Mouse (Mus musculus): ENCODE data around the gene Pqlc2. TPM values are rescaled to one million over a fixed set of nuclear protein-coding genes. Genes with fewer than 3 reads are reported as not detected.

Gene Pqlc2
- polyA plus RNA-seq, 1 experiment from 2014 or later = 17.4 TPM

DNA sequence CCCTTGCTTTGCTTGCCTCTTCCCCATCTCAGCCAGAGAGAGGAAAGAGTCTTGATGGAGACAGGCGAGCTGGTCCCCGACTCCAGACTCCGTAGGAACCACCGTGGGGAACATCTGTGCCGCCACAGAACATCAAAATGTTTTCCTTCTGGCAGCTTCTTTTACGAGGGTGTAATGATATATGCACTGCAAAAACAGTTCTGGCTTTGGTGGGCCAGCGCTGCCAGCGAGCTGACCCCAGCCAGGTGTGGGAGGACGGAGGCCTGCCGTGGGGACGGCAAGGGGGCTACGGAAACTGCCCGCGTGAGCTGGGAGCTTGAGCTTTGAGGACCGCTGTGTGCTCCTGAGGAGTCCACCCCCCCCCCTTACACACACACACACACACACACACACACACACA, 25.6 kb downstream of the Pqlc2 start:
- H3K9me3 ChIP-seq (ENCODE audit: low read length) = no peaks in the 10 kb centered on the region
- peaks cover 42% of the 10 kb centered on the region for H3K36me3 ChIP-seq (ENCODE audit: insufficient read depth, low read length)
- no peak for ATAC-seq
- WGBS = 77% methylated on average over 15 of the region's 15 CpGs
- H3K27ac ChIP-seq (ENCODE audit: low read length) = no peak overlapping the region
- 0 out of 2 replicates have a peak, but pooled peaks cover 3% of the 10 kb centered on the region for H3K4me1 ChIP-seq (ENCODE audit: insufficient read depth, low read depth, low read length)
- no peaks in the 10 kb centered on the region for H3K27me3 ChIP-seq (replicated peaks; ENCODE audit: insufficient read depth, low read length)
- H3K4me2 ChIP-seq (replicated peaks; ENCODE audit: low read depth, low read length) = no peak overlapping the region
- TF ChIP-seq EP300 (IDR thresholded peaks at IDR 0.05) = no peak
- no peak for TF ChIP-seq CTCF (IDR thresholded peaks at IDR 0.05)
- H3K4me3 ChIP-seq (ENCODE audit: low read depth, low read length) = no peak overlapping the region
- no peak overlapping the region for H3K9ac ChIP-seq (replicated peaks; ENCODE audit: low read depth)
- no peak for DNase-seq (ENCODE audit: low spot score)

- H3K4me2 ChIP-seq (replicated peaks; ENCODE audit: low read depth, low read length) = no peak overlapping the region
- WGBS = 53% methylated on average over 6 of the region's 6 CpGs
- no peaks in the 10 kb centered on the region for H3K9me3 ChIP-seq (ENCODE audit: low read length)
- H3K9ac ChIP-seq (replicated peaks; ENCODE audit: low read depth) = no peak overlapping the region
- peaks cover 32% of the 10 kb centered on the region for H3K36me3 ChIP-seq (ENCODE audit: insufficient read depth, low read length)
- no peaks in the 10 kb centered on the region for H3K27me3 ChIP-seq (replicated peaks; ENCODE audit: insufficient read depth, low read length)
- 0 out of 2 replicates have a peak, but pooled peaks cover 3% of the 10 kb centered on the region for H3K4me1 ChIP-seq (ENCODE audit: insufficient read depth, low read depth, low read length)
- TF ChIP-seq CTCF (IDR thresholded peaks at IDR 0.05) (no peak), EP300 (IDR thresholded peaks at IDR 0.05) (no peak)
- DNase-seq (ENCODE audit: low spot score) (no peak), ATAC-seq (no peak)
- H3K4me3 ChIP-seq (ENCODE audit: low read depth, low read length) = no peak overlapping the region
- H3K27ac ChIP-seq (ENCODE audit: low read length) = no peak overlapping the region
These were observed 27.5 kb downstream of the Pqlc2 start for GRCm38 (mm10) chr4:139282955-139283417.

- Histone ChIP-seq H3K27ac (ENCODE audit: low read length) (no peak overlapping the region), H3K36me3 (ENCODE audit: insufficient read depth, low read length) (peaks cover 28% of the 10 kb centered on the region), H3K4me3 (ENCODE audit: low read depth, low read length) (no peak overlapping the region), H3K9ac (replicated peaks; ENCODE audit: low read depth) (no peak overlapping the region), H3K4me1 (ENCODE audit: insufficient read depth, low read depth, low read length) (no peaks in the 10 kb centered on the region), H3K4me2 (replicated peaks; ENCODE audit: low read depth, low read length) (no peak overlapping the region), H3K9me3 (ENCODE audit: low read length) (no peaks in the 10 kb centered on the region), H3K27me3 (replicated peaks; ENCODE audit: insufficient read depth, low read length) (no peaks in the 10 kb centered on the region)
- no peak for DNase-seq (ENCODE audit: low spot score)
- TF ChIP-seq EP300 (IDR thresholded peaks at IDR 0.05) = no peak
- TF ChIP-seq CTCF (IDR thresholded peaks at IDR 0.05) = no peak
- WGBS = 83% methylated on average over 16 of the region's 16 CpGs
- no peak for ATAC-seq
These were observed 28.6 kb downstream of the Pqlc2 start for GRCm38 (mm10) chr4:139281791-139282345.

GRCm38 (mm10) chr4:139280530-139280929, 30.0 kb downstream of the Pqlc2 start:
- Histone ChIP-seq H3K4me3 (ENCODE audit: low read depth, low read length) (no peak overlapping the region), H3K9ac (replicated peaks; ENCODE audit: low read depth) (no peak overlapping the region), H3K36me3 (ENCODE audit: insufficient read depth, low read length) (peaks cover 26% of the 10 kb centered on the region), H3K9me3 (ENCODE audit: low read length) (no peaks in the 10 kb centered on the region), H3K4me1 (ENCODE audit: insufficient read depth, low read depth, low read length) (no peaks in the 10 kb centered on the region), H3K4me2 (replicated peaks; ENCODE audit: low read depth, low read length) (no peak overlapping the region), H3K27me3 (replicated peaks; ENCODE audit: insufficient read depth, low read length) (no peaks in the 10 kb centered on the region), H3K27ac (ENCODE audit: low read length) (no peak overlapping the region)
- 88% methylated on average over 12 of the region's 12 CpGs for WGBS
- DNase-seq (ENCODE audit: low spot score) (no peak), ATAC-seq (no peak)
- TF ChIP-seq CTCF (IDR thresholded peaks at IDR 0.05) (no peak), EP300 (IDR thresholded peaks at IDR 0.05) (no peak)

- ATAC-seq (no peak), DNase-seq (ENCODE audit: low spot score) (no peak)
- Histone ChIP-seq H3K4me1 (ENCODE audit: insufficient read depth, low read depth, low read length) (no peaks in the 10 kb centered on the region), H3K4me3 (ENCODE audit: low read depth, low read length) (no peak overlapping the region), H3K36me3 (ENCODE audit: insufficient read depth, low read length) (peaks cover under 1% of the 10 kb centered on the region; the same call in 1 of the 2 replicates), H3K9me3 (ENCODE audit: low read length) (no peaks in the 10 kb centered on the region), H3K27me3 (replicated peaks; ENCODE audit: insufficient read depth, low read length) (no peaks in the 10 kb centered on the region), H3K27ac (ENCODE audit: low read length) (no peak overlapping the region), H3K9ac (replicated peaks; ENCODE audit: low read depth) (no peak overlapping the region), H3K4me2 (replicated peaks; ENCODE audit: low read depth, low read length) (no peak overlapping the region)
- 82% methylated on average over 7 of the region's 7 CpGs for WGBS
- TF ChIP-seq CTCF (IDR thresholded peaks at IDR 0.05) = no peak
- TF ChIP-seq EP300 (IDR thresholded peaks at IDR 0.05) = no peak
These were observed 34.1 kb downstream of the Pqlc2 start for GRCm38 (mm10) chr4:139276411-139276810.

DNA sequence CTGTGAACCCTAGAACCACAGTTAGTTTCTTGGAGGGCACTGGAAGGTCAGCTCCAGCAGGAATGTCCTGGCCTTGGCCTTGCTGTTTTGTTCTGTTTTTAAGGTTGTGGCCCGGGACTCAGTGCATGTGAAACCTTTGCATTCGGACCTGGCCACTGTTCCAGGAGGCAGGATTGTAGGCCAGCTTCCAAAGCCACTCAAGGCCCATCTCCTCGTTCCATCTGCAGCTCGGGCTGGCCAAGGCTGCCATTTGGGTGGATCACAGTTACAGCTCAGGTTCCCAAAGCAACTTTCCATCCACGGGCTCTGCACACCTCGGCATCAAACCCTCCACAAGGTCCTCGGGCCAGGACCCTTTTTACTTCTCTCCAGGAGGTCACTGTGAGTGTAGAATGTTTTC, 35.9 kb downstream of the Pqlc2 start:
- H3K9ac ChIP-seq (replicated peaks; ENCODE audit: low read depth) = no peak overlapping the region
- H3K27ac ChIP-seq (ENCODE audit: low read length) = no peak overlapping the region
- H3K4me3 ChIP-seq (ENCODE audit: low read depth, low read length) = no peak overlapping the region
- ATAC-seq = no peak
- no peaks in the 10 kb centered on the region for H3K4me1 ChIP-seq (ENCODE audit: insufficient read depth, low read depth, low read length)
- H3K27me3 ChIP-seq (replicated peaks; ENCODE audit: insufficient read depth, low read length) = no peaks in the 10 kb centered on the region
- H3K36me3 ChIP-seq (ENCODE audit: insufficient read depth, low read length) = no peaks in the 10 kb centered on the region
- WGBS = 85% methylated on average over 7 of the region's 7 CpGs
- H3K9me3 ChIP-seq (ENCODE audit: low read length) = no peaks in the 10 kb centered on the region
- no peak for TF ChIP-seq EP300 (IDR thresholded peaks at IDR 0.05)
- TF ChIP-seq CTCF (IDR thresholded peaks at IDR 0.05) = no peak
- DNase-seq (ENCODE audit: low spot score) = no peak
- H3K4me2 ChIP-seq (replicated peaks; ENCODE audit: low read depth, low read length) = no peak overlapping the region
